Mouse (Mus musculus): ENCODE measurements around the gene Amotl1. TPM values are rescaled to one million over a fixed set of nuclear protein-coding genes. Genes with fewer than 3 reads are reported as not detected.
"Not testable (repeated sequence)": the region's sequence is repeated elsewhere in the genome, so short reads cannot be mapped to it uniquely, and the experiment has no call there.

Amotl1 gene
- polyA plus RNA-seq (2012; ENCODE audit: insufficient read depth, insufficient read length, low replicate concordance, missing spikeins): 84.9 TPM in 1 of 2 replicates, not detected in the other

GRCm38 (mm10) chr9:14644956-14645355 is at the start of gene Amotl1:
Gene Amotl1, minus strand, starts transcription at chr9:14645056.
- Histone ChIP-seq H3K4me1 (ENCODE audit: control insufficient read depth, insufficient read depth, low read length) (peaks cover 23% of the 10 kb centered on the region), H3K27ac (ENCODE audit: insufficient read depth, low read depth, low read length) (no peak within 1 kb of the TSS), H3K4me3 (ENCODE audit: insufficient read depth, low read depth, low read length) (no peak within 1 kb of the TSS)
- 77% methylated on average over 4 of the region's 4 CpGs for WGBS
- TF ChIP-seq CTCF (IDR thresholded peaks at IDR 0.05; ENCODE audit: insufficient read depth, low read depth, low read length) (no peak), POLR2A (IDR thresholded peaks at IDR 0.05; ENCODE audit: insufficient read depth, low read depth, low read length) (no peak)

GRCm38 (mm10) chr9:14689376-14690108 is 44.7 kb upstream of the Amotl1 start:
- Histone ChIP-seq H3K4me3 (ENCODE audit: insufficient read depth, low read depth, low read length) (no peak overlapping the region), H3K27ac (ENCODE audit: insufficient read depth, low read depth, low read length) (no peak overlapping the region), H3K4me1 (ENCODE audit: control insufficient read depth, insufficient read depth, low read length) (no peaks in the 10 kb centered on the region)
- TF ChIP-seq POLR2A (IDR thresholded peaks at IDR 0.05; ENCODE audit: insufficient read depth, low read depth, low read length) (no peak), CTCF (IDR thresholded peaks at IDR 0.05; ENCODE audit: insufficient read depth, low read depth, low read length) (no peak)
- WGBS: 85% methylated on average over 12 of the region's 12 CpGs

GRCm38 (mm10) chr9:14684363-14684762 is 39.5 kb upstream of the Amotl1 start:
- 70% methylated on average over 4 of the region's 4 CpGs for WGBS
- Histone ChIP-seq H3K27ac (ENCODE audit: insufficient read depth, low read depth, low read length) (no peak overlapping the region), H3K4me3 (ENCODE audit: insufficient read depth, low read depth, low read length) (no peak overlapping the region), H3K4me1 (ENCODE audit: control insufficient read depth, insufficient read depth, low read length) (no peaks in the 10 kb centered on the region)
- no peak for TF ChIP-seq CTCF (IDR thresholded peaks at IDR 0.05; ENCODE audit: insufficient read depth, low read depth, low read length)

- TF ChIP-seq POLR2A (IDR thresholded peaks at IDR 0.05; ENCODE audit: insufficient read depth, low read depth, low read length) (no peak), CTCF (IDR thresholded peaks at IDR 0.05; ENCODE audit: insufficient read depth, low read depth, low read length) (no peak)
- Histone ChIP-seq H3K4me3 (ENCODE audit: insufficient read depth, low read depth, low read length) (no peak overlapping the region), H3K27ac (ENCODE audit: insufficient read depth, low read depth, low read length) (no peak overlapping the region), H3K4me1 (ENCODE audit: control insufficient read depth, insufficient read depth, low read length) (no peaks in the 10 kb centered on the region)
These were observed 37.9 kb upstream of the Amotl1 start for GRCm38 (mm10) chr9:14682741-14683140.

- 49% methylated on average over 2 of the region's 2 CpGs for WGBS
- Histone ChIP-seq H3K4me3 (ENCODE audit: insufficient read depth, low read depth, low read length) (no peak overlapping the region), H3K27ac (ENCODE audit: insufficient read depth, low read depth, low read length) (no peak overlapping the region), H3K4me1 (ENCODE audit: control insufficient read depth, insufficient read depth, low read length) (no peaks in the 10 kb centered on the region)
- TF ChIP-seq POLR2A (IDR thresholded peaks at IDR 0.05; ENCODE audit: insufficient read depth, low read depth, low read length) (no peak), CTCF (IDR thresholded peaks at IDR 0.05; ENCODE audit: insufficient read depth, low read depth, low read length) (no peak)
These were observed 35.7 kb upstream of the Amotl1 start for GRCm38 (mm10) chr9:14680584-14680983.

- 75% methylated on average over 9 of the region's 9 CpGs for WGBS
- H3K4me1 ChIP-seq (ENCODE audit: control insufficient read depth, insufficient read depth, low read length): no peaks in the 10 kb centered on the region
- H3K4me3 ChIP-seq (ENCODE audit: insufficient read depth, low read depth, low read length): no peak overlapping the region
- TF ChIP-seq CTCF (IDR thresholded peaks at IDR 0.05; ENCODE audit: insufficient read depth, low read depth, low read length): no peak
- TF ChIP-seq POLR2A (IDR thresholded peaks at IDR 0.05; ENCODE audit: insufficient read depth, low read depth, low read length): no peak
- no peak overlapping the region for H3K27ac ChIP-seq (ENCODE audit: insufficient read depth, low read depth, low read length)
These were observed 31.1 kb upstream of the Amotl1 start for GRCm38 (mm10) chr9:14675707-14676691.

GRCm38 (mm10) chr9:14674506-14674905 is 29.6 kb upstream of the Amotl1 start:
- H3K4me3 ChIP-seq (ENCODE audit: insufficient read depth, low read depth, low read length): no peak overlapping the region
- 95% methylated on average over 8 of the region's 8 CpGs for WGBS
- H3K27ac ChIP-seq (ENCODE audit: insufficient read depth, low read depth, low read length): no peak overlapping the region
- TF ChIP-seq POLR2A (IDR thresholded peaks at IDR 0.05; ENCODE audit: insufficient read depth, low read depth, low read length): no peak
- no peak for TF ChIP-seq CTCF (IDR thresholded peaks at IDR 0.05; ENCODE audit: insufficient read depth, low read depth, low read length)
- no peaks in the 10 kb centered on the region for H3K4me1 ChIP-seq (ENCODE audit: control insufficient read depth, insufficient read depth, low read length)

GRCm38 (mm10) chr9:14673109-14673508 is 28.3 kb upstream of the Amotl1 start:
- 87% methylated on average over 4 of the region's 4 CpGs for WGBS
- H3K4me3 ChIP-seq (ENCODE audit: insufficient read depth, low read depth, low read length): no peak overlapping the region
- H3K4me1 ChIP-seq (ENCODE audit: control insufficient read depth, insufficient read depth, low read length): no peaks in the 10 kb centered on the region
- H3K27ac ChIP-seq (ENCODE audit: insufficient read depth, low read depth, low read length): no peak overlapping the region
- TF ChIP-seq CTCF (IDR thresholded peaks at IDR 0.05; ENCODE audit: insufficient read depth, low read depth, low read length) (no peak), POLR2A (IDR thresholded peaks at IDR 0.05; ENCODE audit: insufficient read depth, low read depth, low read length) (no peak)

GRCm38 (mm10) chr9:14671965-14672364 is 27.1 kb upstream of the Amotl1 start:
- H3K4me1 ChIP-seq (ENCODE audit: control insufficient read depth, insufficient read depth, low read length); H3K27ac ChIP-seq (ENCODE audit: insufficient read depth, low read depth, low read length); H3K4me3 ChIP-seq (ENCODE audit: insufficient read depth, low read depth, low read length): not testable (repeated sequence)
- WGBS: 48% methylated on average over 5 of the region's 5 CpGs
